Mouse (Mus musculus): Measurements from ENCODE around the gene Mical2. TPM values are rescaled to one million over a fixed set of nuclear protein-coding genes. Genes with fewer than 3 reads are reported as not detected.

Mical2 gene
- 49.0 and 58.2 TPM in 2 replicates for polyA plus RNA-seq (2012; rRNA removed)

DNA sequence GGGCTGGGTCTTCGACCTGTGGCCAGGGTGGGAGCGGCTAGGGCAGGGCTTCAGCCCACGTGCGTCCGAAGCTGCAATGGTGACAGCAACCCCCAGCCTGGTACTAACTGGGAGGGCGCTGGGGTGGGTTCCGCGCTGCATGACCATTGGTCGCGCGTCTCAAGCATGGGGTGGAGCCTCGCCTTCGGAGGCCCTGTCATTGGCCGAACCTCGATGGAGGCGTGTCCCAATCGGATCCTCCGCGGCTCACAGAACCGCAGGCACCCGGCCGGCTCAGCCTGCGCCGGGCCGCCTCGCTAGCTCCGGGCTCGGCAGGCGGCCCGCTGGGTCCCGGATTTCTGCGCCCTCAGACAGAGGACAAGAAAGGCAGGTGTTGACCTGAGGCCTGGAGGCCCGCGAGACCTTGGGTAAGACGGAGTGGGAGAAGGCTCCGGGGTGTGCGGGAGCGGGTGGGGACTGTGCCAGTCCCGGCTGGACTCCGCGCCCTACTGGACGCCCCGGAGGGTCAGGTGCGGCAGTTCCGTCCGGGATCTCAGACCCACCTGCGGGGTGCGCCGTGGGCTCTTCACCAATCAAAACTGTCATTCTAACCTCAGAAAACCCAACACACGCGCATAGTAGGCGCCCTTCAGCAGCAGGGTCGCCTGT is at the start of gene Mical2:
TSS of gene Mical2 (plus strand) at position 242 of the 648 bp plus-strand sequence.
- Histone ChIP-seq H3K4me1 (ENCODE audit: control insufficient read depth, insufficient read depth, low read length) (peaks cover 13% of the 10 kb centered on the region), H3K4me3 (replicated peaks; ENCODE audit: extremely low read depth, low read depth, low read length) (peak within 1 kb of the TSS; percentile 79)
- peak; percentile 88 for TF ChIP-seq POLR2A (IDR thresholded peaks at IDR 0.05; ENCODE audit: borderline replicate concordance, extremely low read depth, low read depth, low read length)
- TF ChIP-seq CTCF (IDR thresholded peaks at IDR 0.05; ENCODE audit: insufficient read depth, low read length) = no peak
- under 1% methylated on average over 53 of the region's 53 CpGs for WGBS
- peak; percentile 86 for DNase-seq

DNA sequence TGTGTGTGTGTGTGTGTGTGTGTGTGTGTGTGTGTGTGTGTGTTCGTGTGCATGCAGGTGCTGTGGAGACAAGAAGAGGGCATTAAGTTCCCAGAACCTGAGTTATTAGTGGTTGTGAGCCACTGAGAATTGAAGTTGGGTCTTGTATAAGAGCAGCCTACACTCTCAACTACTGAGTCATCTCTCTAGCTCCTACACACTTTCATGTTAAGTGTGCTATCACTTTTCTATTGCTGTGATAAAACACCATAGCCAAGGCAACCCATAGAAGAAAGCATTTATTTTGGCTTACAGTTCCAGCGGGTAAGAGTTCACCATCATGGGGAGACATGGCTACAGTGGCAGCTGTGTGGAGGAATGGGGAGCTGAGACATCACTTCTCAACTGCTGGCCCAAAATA is 49.0 kb upstream of the Mical2 start:
- TF ChIP-seq CTCF (IDR thresholded peaks at IDR 0.05; ENCODE audit: insufficient read depth, low read length) (no peak), POLR2A (IDR thresholded peaks at IDR 0.05; ENCODE audit: borderline replicate concordance, extremely low read depth, low read depth, low read length) (no peak)
- Histone ChIP-seq H3K4me1 (ENCODE audit: control insufficient read depth, insufficient read depth, low read length) (no peaks in the 10 kb centered on the region; the same call in 1 of the 2 replicates), H3K4me3 (replicated peaks; ENCODE audit: extremely low read depth, low read depth, low read length) (no peak overlapping the region)
- DNase-seq = no peak
- 75% methylated on average over 2 of the region's 2 CpGs for WGBS

DNA sequence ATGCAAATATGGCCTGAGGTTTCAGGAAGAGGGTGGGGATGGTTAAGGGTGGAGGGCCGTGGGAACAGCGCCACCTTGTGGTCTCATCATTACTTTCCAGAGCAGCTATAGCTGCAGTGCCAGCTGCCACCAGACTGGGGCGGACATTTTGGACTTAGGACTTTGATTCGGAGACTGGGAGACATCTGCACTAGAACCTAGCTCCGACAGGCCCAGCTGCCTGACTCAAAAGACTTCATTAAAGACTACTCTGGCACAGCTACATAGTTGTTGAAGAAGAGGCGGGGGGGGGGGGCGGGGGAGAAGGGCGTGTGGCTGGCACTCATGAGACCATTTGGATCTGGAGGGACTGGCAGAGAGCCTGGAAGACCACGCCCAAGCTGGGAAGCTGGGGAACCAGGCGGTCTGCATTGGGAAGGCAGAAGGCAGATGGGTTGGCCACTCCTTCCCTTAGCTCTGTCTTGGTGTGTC is 45.4 kb upstream of the Mical2 start:
- 10% methylated on average over 9 of the region's 10 CpGs for WGBS
- DNase-seq = peak; percentile 72
- no peak overlapping the region for H3K4me3 ChIP-seq (replicated peaks; ENCODE audit: extremely low read depth, low read depth, low read length)
- H3K4me1 ChIP-seq (ENCODE audit: control insufficient read depth, insufficient read depth, low read length) = no peaks in the 10 kb centered on the region; the same call in 1 of the 2 replicates
- TF ChIP-seq POLR2A (IDR thresholded peaks at IDR 0.05; ENCODE audit: borderline replicate concordance, extremely low read depth, low read depth, low read length) = no peak
- peak; percentile 98 for TF ChIP-seq CTCF (IDR thresholded peaks at IDR 0.05; ENCODE audit: insufficient read depth, low read length)

DNA sequence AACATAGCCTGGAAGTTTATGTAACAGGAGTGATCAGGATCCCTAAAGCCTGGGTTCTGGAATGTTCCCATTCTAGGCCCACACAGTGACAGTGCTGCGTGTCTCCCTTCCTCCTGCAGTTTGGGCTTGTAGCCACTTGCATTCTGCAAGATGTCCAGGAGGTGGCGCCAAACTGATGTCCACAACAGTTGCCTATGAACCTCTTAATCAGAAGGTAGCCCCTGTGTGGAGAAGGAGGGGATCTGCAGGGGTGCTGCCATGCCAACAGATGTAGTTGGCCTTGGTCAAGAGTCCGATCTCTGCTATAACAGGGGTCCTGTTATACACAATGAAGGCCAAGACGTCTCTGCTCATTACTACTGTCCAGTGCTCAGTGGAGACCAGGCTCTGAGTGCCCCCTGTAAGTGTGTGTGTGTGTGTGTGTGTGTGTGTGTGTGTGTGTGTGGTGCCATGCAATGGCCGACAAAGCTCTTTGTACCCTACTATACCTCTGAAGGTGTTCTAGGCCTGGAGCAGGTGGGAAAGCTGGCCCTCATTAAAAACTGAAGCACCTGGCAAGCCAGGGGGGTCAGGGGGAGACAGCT is 42.3 kb upstream of the Mical2 start:
- H3K4me3 ChIP-seq (replicated peaks; ENCODE audit: extremely low read depth, low read depth, low read length) = no peak overlapping the region
- TF ChIP-seq POLR2A (IDR thresholded peaks at IDR 0.05; ENCODE audit: borderline replicate concordance, extremely low read depth, low read depth, low read length) (no peak), CTCF (IDR thresholded peaks at IDR 0.05; ENCODE audit: insufficient read depth, low read length) (peak; percentile 97)
- peak; percentile 89 for DNase-seq
- 31% methylated on average over 5 of the region's 5 CpGs for WGBS
- no peaks in the 10 kb centered on the region; the same call in 1 of the 2 replicates for H3K4me1 ChIP-seq (ENCODE audit: control insufficient read depth, insufficient read depth, low read length)

DNA sequence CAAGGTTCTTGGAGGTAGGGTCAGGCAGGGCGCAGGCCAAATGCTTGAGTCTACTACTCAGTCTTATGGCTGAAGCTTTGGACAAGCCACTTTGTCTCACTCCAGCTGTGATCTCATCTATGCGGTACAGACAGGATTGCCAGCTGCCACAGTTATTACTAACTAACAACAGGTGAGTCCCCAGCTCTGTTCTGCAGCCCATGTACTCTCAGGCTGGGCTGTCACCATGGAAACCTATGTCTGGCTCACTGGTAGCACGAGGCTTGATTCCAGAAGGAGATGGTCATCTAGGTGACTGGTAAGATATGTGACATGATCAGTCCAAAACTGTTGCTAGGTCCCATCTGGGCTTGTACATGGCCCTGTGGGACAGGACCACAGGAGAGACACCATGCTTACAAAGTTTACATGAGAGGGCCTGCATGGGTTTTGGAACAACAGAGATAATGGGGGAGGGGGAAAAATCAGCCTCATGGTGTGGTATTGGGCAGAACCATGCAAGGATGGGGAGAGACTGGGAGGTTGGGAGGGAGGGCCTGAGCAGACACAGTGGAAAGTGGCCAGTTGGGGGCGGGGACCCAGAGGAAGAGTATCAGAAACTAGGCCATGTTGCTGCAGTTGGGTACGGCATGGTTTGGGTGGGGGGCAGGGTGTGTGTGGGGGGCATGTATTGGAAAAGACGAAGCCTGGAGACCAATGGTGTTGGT is 41.0 kb upstream of the Mical2 start:
- H3K4me1 ChIP-seq (ENCODE audit: control insufficient read depth, insufficient read depth, low read length) = no peaks in the 10 kb centered on the region; the same call in 1 of the 2 replicates
- H3K4me3 ChIP-seq (replicated peaks; ENCODE audit: extremely low read depth, low read depth, low read length) = no peak overlapping the region
- no peak for TF ChIP-seq POLR2A (IDR thresholded peaks at IDR 0.05; ENCODE audit: borderline replicate concordance, extremely low read depth, low read depth, low read length)
- TF ChIP-seq CTCF (IDR thresholded peaks at IDR 0.05; ENCODE audit: insufficient read depth, low read length) = no peak
- 83% methylated on average over 6 of the region's 6 CpGs for WGBS
- no peak for DNase-seq

DNA sequence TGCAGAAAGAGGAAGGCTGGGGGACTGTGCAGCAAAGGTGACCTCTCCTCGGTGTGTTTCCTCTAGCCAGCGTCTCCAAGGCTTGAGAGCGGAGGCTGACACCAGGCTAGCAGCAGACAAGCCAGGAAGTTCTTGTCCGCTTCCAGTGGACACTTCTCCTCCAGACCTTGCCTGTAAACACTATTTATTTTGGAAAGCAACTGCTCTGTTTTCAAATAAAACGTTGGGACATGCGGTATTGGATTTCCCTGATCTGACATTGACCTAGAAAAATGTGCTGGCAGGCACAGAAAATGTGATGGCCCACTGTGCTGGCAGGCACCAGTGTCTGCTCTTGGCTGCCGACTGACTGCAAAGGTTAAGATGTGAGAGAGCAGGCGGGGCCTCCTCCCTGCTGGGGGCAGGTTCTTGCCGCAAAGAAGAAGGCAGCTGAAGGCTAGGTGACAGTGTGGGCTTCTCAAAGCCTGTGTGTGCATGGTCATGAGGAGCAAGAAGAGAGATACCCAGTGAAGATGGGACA is 40.4 kb upstream of the Mical2 start:
- H3K4me1 ChIP-seq (ENCODE audit: control insufficient read depth, insufficient read depth, low read length) = no peaks in the 10 kb centered on the region; the same call in 1 of the 2 replicates
- TF ChIP-seq CTCF (IDR thresholded peaks at IDR 0.05; ENCODE audit: insufficient read depth, low read length) (no peak), POLR2A (IDR thresholded peaks at IDR 0.05; ENCODE audit: borderline replicate concordance, extremely low read depth, low read depth, low read length) (no peak)
- no peak overlapping the region for H3K4me3 ChIP-seq (replicated peaks; ENCODE audit: extremely low read depth, low read depth, low read length)
- no peak for DNase-seq
- 48% methylated on average over 9 of the region's 9 CpGs for WGBS

DNA sequence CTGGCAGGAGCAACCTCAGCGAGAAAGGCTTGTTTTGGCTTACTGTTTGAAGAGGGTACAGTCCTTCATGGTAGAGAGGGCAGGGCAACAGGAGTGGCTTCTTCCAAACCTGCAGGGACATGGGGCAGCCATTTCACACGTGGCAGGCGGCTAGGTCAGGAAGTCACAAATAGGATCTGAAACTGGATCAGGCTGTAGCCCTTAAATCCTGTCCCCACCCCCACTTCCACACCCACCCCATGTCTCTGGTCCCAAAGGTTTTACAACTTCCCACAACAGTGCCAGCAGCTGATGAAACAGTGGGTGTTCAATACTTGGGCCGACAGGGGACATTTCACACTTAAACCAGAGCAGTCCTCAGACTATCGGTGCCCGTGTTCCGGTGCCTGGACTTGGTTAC is 38.8 kb upstream of the Mical2 start:
- TF ChIP-seq CTCF (IDR thresholded peaks at IDR 0.05; ENCODE audit: insufficient read depth, low read length) = no peak
- no peak for TF ChIP-seq POLR2A (IDR thresholded peaks at IDR 0.05; ENCODE audit: borderline replicate concordance, extremely low read depth, low read depth, low read length)
- no peak overlapping the region for H3K4me3 ChIP-seq (replicated peaks; ENCODE audit: extremely low read depth, low read depth, low read length)
- 86% methylated on average over 7 of the region's 7 CpGs for WGBS
- no peaks in the 10 kb centered on the region for H3K4me1 ChIP-seq (ENCODE audit: control insufficient read depth, insufficient read depth, low read length)
- no peak for DNase-seq

DNA sequence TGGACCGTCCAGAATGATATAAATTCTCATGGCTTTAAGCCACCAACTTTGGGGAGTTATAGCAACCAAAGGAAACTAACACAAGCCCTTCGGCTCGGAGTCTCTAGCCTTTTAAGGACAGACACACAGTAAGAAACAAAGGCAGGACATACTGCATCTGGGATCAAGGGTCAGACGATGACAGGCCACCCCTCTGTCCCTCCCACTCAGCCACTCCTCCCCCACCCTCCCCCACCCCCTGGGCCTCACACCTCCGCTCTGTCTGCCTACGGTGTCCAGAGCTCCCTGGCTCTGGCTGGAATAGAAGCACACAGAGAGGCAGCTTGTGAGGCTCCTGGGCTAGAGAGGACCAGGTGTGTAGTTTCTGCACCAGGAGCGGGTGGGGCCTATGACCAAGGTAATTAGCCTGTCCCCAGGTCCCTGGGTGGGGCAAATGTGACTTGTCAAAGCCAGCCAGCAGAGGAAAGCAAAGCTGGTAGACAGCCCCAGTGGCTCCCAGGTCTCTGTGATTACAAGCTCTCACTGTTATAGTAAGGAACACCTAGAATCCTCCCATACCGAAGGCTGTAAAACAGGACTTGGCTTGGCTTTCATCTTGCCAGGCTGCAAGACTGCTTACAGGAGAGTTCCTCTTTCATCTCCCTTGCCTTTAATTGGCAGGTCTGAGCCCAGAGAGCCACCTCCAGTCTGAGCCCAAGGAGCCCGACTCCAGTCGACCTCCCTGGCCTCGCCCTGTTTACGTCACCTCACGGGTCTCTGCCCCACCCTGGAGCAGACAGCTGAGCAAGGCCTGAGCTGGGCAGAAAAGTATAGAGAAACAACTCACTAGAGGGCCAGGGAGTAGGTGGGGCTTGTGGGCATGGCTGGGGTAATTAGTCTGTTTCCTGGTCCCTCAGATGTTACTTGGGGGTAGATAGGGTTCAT is 37.9 kb upstream of the Mical2 start:
- 54% methylated on average over 13 of the region's 13 CpGs for WGBS
- no peak for DNase-seq

More for the DNA sequence above, 37.9 kb upstream of the Mical2 start:
- TF ChIP-seq CTCF (IDR thresholded peaks at IDR 0.05; ENCODE audit: insufficient read depth, low read length) (no peak), POLR2A (IDR thresholded peaks at IDR 0.05; ENCODE audit: borderline replicate concordance, extremely low read depth, low read depth, low read length) (no peak)
- Histone ChIP-seq H3K4me3 (replicated peaks; ENCODE audit: extremely low read depth, low read depth, low read length) (no peak overlapping the region), H3K4me1 (ENCODE audit: control insufficient read depth, insufficient read depth, low read length) (no peaks in the 10 kb centered on the region)

Data from lung, adult 2 months (tissue).